Mouse (Mus musculus) frontal cortex, postnatal 14 days (tissue): ENCODE data around the gene Mad2l2.
"Not testable (repeated sequence)": the region's sequence is repeated elsewhere in the genome, so short reads cannot be mapped to it uniquely, and the experiment has no call there.

Experiments
- DNase-seq, 2 experiments: peaks; one replicate each; pipeline ENCODE4 v3.0.0; 2022; ENCODE audit warnings: low spot score in 2 of 2

Mad2l2 gene

GRCm38 (mm10) chr4:148169586-148169985 is 39.4 kb downstream of the Mad2l2 start:
- no peak for DNase-seq

GRCm38 (mm10) chr4:148170842-148171241 is 40.7 kb downstream of the Mad2l2 start:
- DNase-seq: peak in 1 of 2 experiments; percentile 62

- DNase-seq: no peak
These were observed 41.1 kb downstream of the Mad2l2 start for GRCm38 (mm10) chr4:148171261-148171660.

GRCm38 (mm10) chr4:148173811-148174494 is 43.8 kb downstream of the Mad2l2 start:
- DNase-seq: no peak

- no peak for DNase-seq
These were observed 44.3 kb downstream of the Mad2l2 start for GRCm38 (mm10) chr4:148174495-148174862.

GRCm38 (mm10) chr4:148176603-148177002 is 46.4 kb downstream of the Mad2l2 start:
- DNase-seq: not testable (repeated sequence)

GRCm38 (mm10) chr4:148177716-148178115 is 47.5 kb downstream of the Mad2l2 start:
- DNase-seq: no peak

- DNase-seq: no peak
These were observed 51.3 kb downstream of the Mad2l2 start for GRCm38 (mm10) chr4:148181483-148181882.

- DNase-seq: no peak
These were observed 52.2 kb downstream of the Mad2l2 start for GRCm38 (mm10) chr4:148182363-148182762.

GRCm38 (mm10) chr4:148184564-148184963 is 54.4 kb downstream of the Mad2l2 start:
- DNase-seq: no peak

GRCm38 (mm10) chr4:148185819-148186218 is 55.6 kb downstream of the Mad2l2 start:
- DNase-seq: no peak

GRCm38 (mm10) chr4:148188767-148189166 is 58.6 kb downstream of the Mad2l2 start:
- not testable (repeated sequence) for DNase-seq

- no peak for DNase-seq
These were observed 62.6 kb downstream of the Mad2l2 start for GRCm38 (mm10) chr4:148192707-148193245.

- no peak for DNase-seq
These were observed 64.2 kb downstream of the Mad2l2 start for GRCm38 (mm10) chr4:148194400-148194799.
